Mouse (Mus musculus) E14TG2a.4 (cell line): ENCODE results near the gene Gm20820.
"Not testable (repeated sequence)": the region's sequence is repeated elsewhere in the genome, so short reads cannot be mapped to it uniquely, and the experiment has no call there.

Experiments used
- H3K27me3 ChIP-seq: 2 replicates; pipeline ENCODE4 v1.6.1; 2014; ENCODE audit warnings: low read length, control low read depth; ENCODE audit not compliant: insufficient read depth
- H3K36me3 ChIP-seq: 2 replicates; pipeline ENCODE4 v1.6.1; 2014; ENCODE audit warnings: low read length, control low read depth; ENCODE audit not compliant: insufficient read depth
- H3K4me1 ChIP-seq: replicated peaks from 2 replicates; pipeline ENCODE4 v1.6.1; 2014; ENCODE audit warnings: low read depth, low read length, control low read depth
- H3K4me3 ChIP-seq: replicated peaks from 2 replicates; pipeline ENCODE4 v1.5.1; 2014; ENCODE audit warnings: mild to moderate bottlenecking, low read length
- H3K9me3 ChIP-seq: 2 replicates; pipeline ENCODE4 v1.6.1; 2014; ENCODE audit warnings: low read length, control low read depth

Gm20820 gene

DNA sequence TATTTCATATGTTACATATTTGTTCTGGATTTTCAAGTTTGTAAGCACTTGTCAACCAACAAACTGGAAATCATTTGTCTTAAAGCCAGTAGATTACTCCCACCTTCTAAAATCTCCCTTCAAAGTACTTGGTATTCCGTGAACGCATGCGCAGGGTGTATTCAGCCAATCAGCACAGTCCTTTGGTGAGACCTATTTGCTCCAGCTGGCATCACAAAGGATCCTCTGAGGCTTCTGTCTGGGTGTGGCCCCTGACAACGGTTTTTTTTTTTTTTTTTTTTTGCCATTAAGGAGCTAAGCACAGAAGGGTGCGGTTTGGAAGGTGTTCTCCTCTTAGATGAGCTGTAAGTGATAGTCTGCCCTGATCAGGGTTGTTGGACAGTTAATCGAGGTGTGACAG, at the start of gene Gm20820:
TSS of gene Gm20820 (plus strand) at position 301 of the 400 bp plus-strand sequence.
- H3K9me3 ChIP-seq, H3K27me3 ChIP-seq, H3K4me1 ChIP-seq, H3K4me3 ChIP-seq, H3K36me3 ChIP-seq: not testable (repeated sequence)
